Mouse (Mus musculus) bone marrow macrophage, adult 2 months (primary cell): ENCODE results near the gene Wdr43.

Experiments
- CTCF ChIP-seq: IDR thresholded peaks from 2 replicates; pipeline ENCODE4 v1.5.1; 2012; ENCODE audit warnings: low read depth, mild to moderate bottlenecking, low read length, moderate library complexity
- POLR2A ChIP-seq: IDR thresholded peaks from 2 replicates; pipeline ENCODE4 v1.6.1; 2012; ENCODE audit warnings: mild to moderate bottlenecking, low read depth, low read length, borderline replicate concordance

GRCm38 (mm10) chr17:71652495-71652894 lies 36.8 kb downstream of the Wdr43 start:
- TF ChIP-seq CTCF (no peak), POLR2A (no peak)
